Mouse (Mus musculus): ENCODE measurements around the gene Tmem229a.

GRCm38 (mm10) chr6:24910728-24911105 lies 45.4 kb downstream of the Tmem229a start:
- TF ChIP-seq CTCF (IDR thresholded peaks at IDR 0.05; ENCODE audit: low read depth) (no peak), EP300 (IDR thresholded peaks at IDR 0.05; ENCODE audit: low read depth) (no peak)

Measured in liver, postnatal 0 days (tissue).